Mouse (Mus musculus) lung, postnatal 0 days (tissue): ENCODE measurements around the gene Mettl15.

Experiments used
- CTCF ChIP-seq: IDR thresholded peaks from 2 replicates; pipeline ENCODE4 v1.5.1; 2016; ENCODE audit warnings: antibody characterized with exemption, mild to moderate bottlenecking
- EP300 ChIP-seq: IDR thresholded peaks from 2 replicates; pipeline ENCODE4 v1.6.1; 2016; ENCODE audit warnings: antibody characterized with exemption, mild to moderate bottlenecking, control low read depth

GRCm38 (mm10) chr2:109281341-109281690 lies 768 bp upstream of the Mettl15 start:
- TF ChIP-seq CTCF, result no peak
- no peak for TF ChIP-seq EP300
